Mouse (Mus musculus): ENCODE measurements around the gene Atp2a1. TPM values are rescaled to one million over a fixed set of nuclear protein-coding genes. Genes with fewer than 3 reads are reported as not detected.
A peak's percentile ranks its signal among the peaks of the same experiment; 100 is the strongest.
"Not testable (repeated sequence)": the region's sequence is repeated elsewhere in the genome, so short reads cannot be mapped to it uniquely, and the experiment has no call there.

The Atp2a1 gene
- polyA plus RNA-seq, 1 experiment from 2014 or later = 0.30 TPM

DNA sequence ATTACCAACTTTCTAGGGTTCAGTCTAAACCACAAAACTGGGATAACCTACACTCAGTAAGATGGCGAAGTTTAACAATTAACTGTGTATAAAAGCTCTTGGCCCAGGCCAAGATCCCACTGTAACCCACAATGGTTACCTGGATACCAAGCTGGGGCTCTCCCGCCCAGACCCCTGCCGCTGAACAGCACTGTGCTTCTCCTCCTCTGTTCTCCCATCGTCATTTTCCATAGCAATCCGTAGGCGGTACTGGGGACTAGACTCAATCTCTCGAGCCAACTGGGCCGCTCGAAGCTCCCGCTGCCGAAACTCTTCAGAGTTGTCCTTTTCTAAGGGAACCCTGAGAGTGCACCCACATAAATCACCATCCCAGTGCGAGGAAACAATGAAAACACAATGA lies 35.1 kb upstream of the Atp2a1 start:
- Histone ChIP-seq H3K9ac (replicated peaks; ENCODE audit: low read depth, low read length) (no peak overlapping the region), H3K4me2 (ENCODE audit: low read length) (no peak overlapping the region), H3K9me3 (ENCODE audit: control insufficient read depth, low read length) (no peaks in the 10 kb centered on the region), H3K27ac (ENCODE audit: low read length) (no peak overlapping the region), H3K4me1 (replicated peaks; ENCODE audit: control insufficient read depth, insufficient read depth, low read length) (peaks cover 10% of the 10 kb centered on the region), H3K36me3 (ENCODE audit: control insufficient read depth, insufficient read depth) (peaks cover 74% of the 10 kb centered on the region), H3K4me3 (replicated peaks; ENCODE audit: low read length) (no peak overlapping the region), H3K27me3 (replicated peaks; ENCODE audit: control insufficient read depth, insufficient read depth, low read length) (no peaks in the 10 kb centered on the region)
- 87% methylated on average over 12 of the region's 12 CpGs for WGBS
- no peak for ATAC-seq

DNA sequence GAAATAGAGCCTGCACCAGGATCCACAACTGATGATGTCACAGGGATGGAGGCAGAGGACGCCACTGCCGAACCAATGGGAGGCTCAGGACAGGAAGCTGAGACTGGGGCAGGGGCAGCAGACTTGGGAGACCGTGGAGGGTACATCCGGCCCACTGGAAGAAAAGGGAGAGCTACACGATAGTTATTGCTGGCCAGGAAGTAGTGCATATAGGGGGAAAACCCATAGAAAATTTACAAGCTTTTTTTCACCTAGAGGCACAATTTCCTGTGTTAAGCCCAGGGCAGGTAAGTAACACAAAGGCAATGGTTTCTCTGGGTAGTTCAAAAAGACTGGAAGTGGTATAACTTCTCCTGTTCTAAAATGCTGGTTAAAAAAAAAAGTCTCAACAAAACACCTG lies 33.6 kb upstream of the Atp2a1 start:
- Histone ChIP-seq H3K4me3 (replicated peaks; ENCODE audit: low read length) (no peak overlapping the region), H3K27me3 (replicated peaks; ENCODE audit: control insufficient read depth, insufficient read depth, low read length) (no peaks in the 10 kb centered on the region), H3K4me2 (ENCODE audit: low read length) (no peak overlapping the region), H3K36me3 (ENCODE audit: control insufficient read depth, insufficient read depth) (peaks cover 84% of the 10 kb centered on the region), H3K9me3 (ENCODE audit: control insufficient read depth, low read length) (no peaks in the 10 kb centered on the region), H3K9ac (replicated peaks; ENCODE audit: low read depth, low read length) (no peak overlapping the region), H3K27ac (ENCODE audit: low read length) (no peak overlapping the region), H3K4me1 (replicated peaks; ENCODE audit: control insufficient read depth, insufficient read depth, low read length) (peaks cover 8% of the 10 kb centered on the region)
- ATAC-seq = no peak
- WGBS = 88% methylated on average over 5 of the region's 5 CpGs

DNA sequence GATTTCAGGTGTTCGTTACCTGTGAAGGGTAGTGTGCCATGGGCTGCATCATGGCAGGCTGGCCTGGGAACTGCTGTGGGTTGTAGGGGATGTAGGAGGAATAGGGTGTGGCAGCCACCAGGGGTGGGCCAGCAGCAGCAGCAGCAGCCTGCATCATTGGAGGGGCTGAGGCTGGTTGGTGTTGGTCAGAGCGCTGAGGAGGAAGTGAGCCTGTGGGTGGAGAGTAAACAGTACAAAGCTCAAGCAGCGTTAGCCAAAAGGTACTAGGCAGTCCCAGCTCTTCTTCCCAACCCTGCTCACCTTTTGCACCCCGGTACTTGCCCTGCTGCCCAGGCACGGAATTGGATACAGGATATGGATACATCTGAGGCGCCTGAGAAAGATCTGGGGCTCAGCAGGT lies 31.2 kb upstream of the Atp2a1 start:
- H3K4me1 ChIP-seq (replicated peaks; ENCODE audit: control insufficient read depth, insufficient read depth, low read length) = no peaks in the 10 kb centered on the region
- H3K27ac ChIP-seq (ENCODE audit: low read length) = no peak overlapping the region
- H3K9ac ChIP-seq (replicated peaks; ENCODE audit: low read depth, low read length) = no peak overlapping the region
- H3K4me3 ChIP-seq (replicated peaks; ENCODE audit: low read length) = no peak overlapping the region
- H3K9me3 ChIP-seq (ENCODE audit: control insufficient read depth, low read length) = no peaks in the 10 kb centered on the region
- no peak overlapping the region for H3K4me2 ChIP-seq (ENCODE audit: low read length)
- H3K36me3 ChIP-seq (ENCODE audit: control insufficient read depth, insufficient read depth) = peaks cover 75% of the 10 kb centered on the region
- no peaks in the 10 kb centered on the region for H3K27me3 ChIP-seq (replicated peaks; ENCODE audit: control insufficient read depth, insufficient read depth, low read length)
- ATAC-seq = no peak
- WGBS = 97% methylated on average over 6 of the region's 6 CpGs

DNA sequence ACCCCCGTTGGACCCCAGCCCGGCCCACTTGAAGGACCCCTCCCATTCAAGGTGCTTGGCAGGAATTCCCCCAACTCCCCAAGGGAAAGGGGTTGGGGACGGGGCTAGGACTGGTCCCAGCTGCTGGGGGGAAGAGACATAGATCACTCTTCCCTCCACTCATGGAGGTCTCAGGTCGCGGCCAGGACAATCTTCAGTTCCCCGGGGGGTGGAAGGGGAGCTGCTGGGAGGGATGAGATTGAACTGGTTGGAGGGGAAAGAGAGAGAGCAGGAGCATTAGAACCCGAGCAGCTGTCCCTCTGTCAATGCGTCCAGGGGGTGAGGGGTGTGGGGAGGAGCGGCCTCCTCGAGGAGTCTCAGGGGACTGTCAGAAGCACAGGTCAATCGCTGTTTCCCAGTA lies 29.1 kb upstream of the Atp2a1 start:
- WGBS = 68% methylated on average over 11 of the region's 11 CpGs
- Histone ChIP-seq H3K4me2 (ENCODE audit: low read length) (no peak overlapping the region), H3K36me3 (ENCODE audit: control insufficient read depth, insufficient read depth) (peaks cover 57% of the 10 kb centered on the region), H3K27me3 (replicated peaks; ENCODE audit: control insufficient read depth, insufficient read depth, low read length) (no peaks in the 10 kb centered on the region), H3K4me3 (replicated peaks; ENCODE audit: low read length) (no peak overlapping the region), H3K4me1 (replicated peaks; ENCODE audit: control insufficient read depth, insufficient read depth, low read length) (peaks cover 9% of the 10 kb centered on the region), H3K9me3 (ENCODE audit: control insufficient read depth, low read length) (no peaks in the 10 kb centered on the region), H3K27ac (ENCODE audit: low read length) (no peak overlapping the region), H3K9ac (replicated peaks; ENCODE audit: low read depth, low read length) (no peak overlapping the region)
- no peak for ATAC-seq

DNA sequence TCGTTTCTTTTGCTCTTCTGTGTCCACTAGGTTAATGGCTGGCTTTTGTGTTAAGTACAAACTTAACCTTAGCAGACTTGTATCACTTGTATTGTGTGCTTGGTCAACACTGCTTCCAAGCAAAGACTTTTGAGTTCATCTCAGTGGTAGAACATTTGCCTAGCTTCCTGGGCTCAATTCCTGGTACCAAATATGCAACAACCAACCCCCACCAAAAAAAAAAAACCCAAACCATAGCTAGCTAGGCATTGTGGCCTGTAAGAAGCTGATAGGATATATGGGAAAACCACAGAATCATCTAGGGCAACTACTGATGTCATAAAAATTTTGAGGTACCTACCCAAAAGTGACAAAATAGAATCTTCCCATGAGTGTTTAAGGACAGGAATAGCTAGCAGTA lies 28.1 kb upstream of the Atp2a1 start:
- no peak for ATAC-seq
- Histone ChIP-seq H3K27ac (ENCODE audit: low read length) (no peak overlapping the region), H3K27me3 (replicated peaks; ENCODE audit: control insufficient read depth, insufficient read depth, low read length) (no peaks in the 10 kb centered on the region), H3K9ac (replicated peaks; ENCODE audit: low read depth, low read length) (no peak overlapping the region), H3K9me3 (ENCODE audit: control insufficient read depth, low read length) (no peaks in the 10 kb centered on the region), H3K4me1 (replicated peaks; ENCODE audit: control insufficient read depth, insufficient read depth, low read length) (peaks cover 9% of the 10 kb centered on the region), H3K4me2 (ENCODE audit: low read length) (no peak overlapping the region), H3K36me3 (ENCODE audit: control insufficient read depth, insufficient read depth) (peaks cover 47% of the 10 kb centered on the region), H3K4me3 (replicated peaks; ENCODE audit: low read length) (no peak overlapping the region)
- 85% methylated on average over 1 of the region's 1 CpGs for WGBS

DNA sequence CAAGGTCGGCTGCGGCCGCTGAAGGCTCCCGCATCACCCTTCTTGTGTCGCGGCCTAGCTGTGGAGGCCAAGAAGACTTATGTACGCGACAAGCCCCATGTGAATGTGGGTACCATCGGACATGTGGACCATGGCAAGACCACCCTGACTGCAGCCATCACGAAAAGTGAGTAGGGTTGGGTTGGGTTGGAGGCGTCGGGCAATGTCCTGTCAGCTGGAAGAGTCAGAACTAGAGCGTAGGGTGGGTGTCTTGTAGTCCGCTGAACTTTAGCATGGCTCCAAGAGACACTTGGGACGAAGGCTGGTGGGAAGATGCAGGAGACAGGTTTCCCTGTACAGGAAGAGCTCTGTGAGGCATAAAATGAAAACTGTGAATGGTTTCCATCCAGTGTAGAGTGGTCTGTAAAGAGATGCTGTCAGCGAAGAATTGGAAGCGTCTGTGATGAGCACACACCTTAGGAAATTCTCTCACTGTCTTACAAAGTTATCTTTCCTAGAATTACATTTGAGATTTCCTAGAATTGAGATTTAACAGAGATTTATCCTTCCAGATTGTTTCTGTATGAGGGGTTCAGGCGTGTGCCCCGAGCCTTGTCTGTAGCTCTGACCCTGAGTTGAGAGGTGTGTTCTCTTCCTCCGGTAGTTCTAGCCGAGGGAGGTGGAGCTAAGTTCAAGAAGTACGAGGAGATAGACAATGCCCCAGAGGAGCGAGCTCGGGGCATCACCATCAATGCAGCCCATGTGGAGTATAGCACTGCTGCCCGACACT lies 24.9 kb upstream of the Atp2a1 start:
- H3K9ac ChIP-seq (replicated peaks; ENCODE audit: low read depth, low read length) = peak overlapping the region; percentile 71
- H3K4me3 ChIP-seq (replicated peaks; ENCODE audit: low read length) = peak overlapping the region; percentile 70
- H3K27me3 ChIP-seq (replicated peaks; ENCODE audit: control insufficient read depth, insufficient read depth, low read length); H3K4me1 ChIP-seq (replicated peaks; ENCODE audit: control insufficient read depth, insufficient read depth, low read length); H3K9me3 ChIP-seq (ENCODE audit: control insufficient read depth, low read length); ATAC-seq; H3K27ac ChIP-seq (ENCODE audit: low read length): not testable (repeated sequence)
- H3K4me2 ChIP-seq (ENCODE audit: low read length) = peak overlapping the region; percentile 97
- 26% methylated on average over 16 of the region's 25 CpGs for WGBS
- H3K36me3 ChIP-seq (ENCODE audit: control insufficient read depth, insufficient read depth) = peaks cover 18% of the 10 kb centered on the region

DNA sequence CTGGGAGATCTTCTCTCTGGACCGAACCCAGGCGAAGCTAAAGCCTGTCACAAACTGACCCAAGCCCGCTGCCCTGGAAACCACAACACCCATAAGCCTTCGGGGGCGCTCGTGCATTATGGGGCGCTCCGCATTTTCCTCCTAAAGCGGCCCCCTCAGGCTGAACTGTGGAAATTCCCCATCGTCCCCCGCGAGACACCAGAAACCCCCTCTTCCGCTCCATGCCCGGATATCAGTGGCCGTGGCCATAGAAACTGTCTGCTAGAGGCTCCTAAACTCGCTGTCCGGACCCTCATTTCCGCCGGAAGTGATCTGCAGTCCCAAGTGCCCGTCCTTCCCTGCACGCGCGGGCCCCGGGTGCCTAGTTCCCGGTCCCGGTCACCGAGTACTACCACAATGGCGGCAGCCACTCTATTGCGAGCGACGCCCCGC lies 24.2 kb upstream of the Atp2a1 start, which contains the start of gene Tufm:
Tufm (plus strand) TSS at position 310 of the 432 bp plus-strand sequence.
- ATAC-seq = peak; percentile 98
- H3K27me3 ChIP-seq (replicated peaks; ENCODE audit: control insufficient read depth, insufficient read depth, low read length) = no peaks in the 10 kb centered on the region
- peak within 1 kb of the TSS; percentile 70 for H3K4me3 ChIP-seq (replicated peaks; ENCODE audit: low read length)
- WGBS = under 1% methylated on average over 32 of the region's 32 CpGs
- peaks cover 12% of the 10 kb centered on the region for H3K36me3 ChIP-seq (ENCODE audit: control insufficient read depth, insufficient read depth)
- H3K9me3 ChIP-seq (ENCODE audit: control insufficient read depth, low read length) = no peaks in the 10 kb centered on the region
- H3K9ac ChIP-seq (replicated peaks; ENCODE audit: low read depth, low read length) = peak within 1 kb of the TSS; percentile 71
- peak within 1 kb of the TSS; percentile 97 for H3K4me2 ChIP-seq (ENCODE audit: low read length)
- H3K4me1 ChIP-seq (replicated peaks; ENCODE audit: control insufficient read depth, insufficient read depth, low read length) = peaks cover 15% of the 10 kb centered on the region
- H3K27ac ChIP-seq (ENCODE audit: low read length) = peak within 1 kb of the TSS; percentile 59

DNA sequence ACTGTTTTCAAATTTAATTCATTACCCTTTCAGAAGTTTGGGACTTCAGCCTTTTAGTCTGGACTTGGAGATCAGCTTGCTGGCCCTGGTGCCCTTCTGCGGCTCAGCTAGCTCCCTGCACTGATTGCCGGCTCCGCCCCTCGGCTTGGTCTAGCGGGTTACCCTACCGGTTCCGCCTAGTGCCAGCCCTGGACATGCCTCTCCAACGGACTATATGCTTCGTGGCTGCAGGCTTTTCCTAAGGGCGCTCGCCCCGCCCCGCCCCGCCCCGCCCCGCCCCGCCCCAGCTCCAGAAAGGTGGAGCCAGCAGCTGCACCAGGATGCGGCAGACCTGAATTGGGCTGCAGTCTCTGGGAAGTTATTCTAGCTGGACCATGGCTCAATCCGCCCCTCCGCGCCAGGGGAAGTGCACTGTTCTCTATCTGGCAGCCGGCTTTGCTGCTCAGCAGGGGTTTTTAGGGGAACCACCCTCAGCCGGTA lies 19.5 kb upstream of the Atp2a1 start:
- Histone ChIP-seq H3K9me3 (ENCODE audit: control insufficient read depth, low read length) (0 out of 2 replicates have a peak, but pooled peaks cover 4% of the 10 kb centered on the region), H3K27ac (ENCODE audit: low read length) (peak overlapping the region; percentile 21; the same call in 1 of the 2 replicates), H3K4me3 (replicated peaks; ENCODE audit: low read length) (peak overlapping the region; percentile 31), H3K4me1 (replicated peaks; ENCODE audit: control insufficient read depth, insufficient read depth, low read length) (0 out of 2 replicates have a peak, but pooled peaks cover 6% of the 10 kb centered on the region), H3K36me3 (ENCODE audit: control insufficient read depth, insufficient read depth) (no peaks in the 10 kb centered on the region), H3K9ac (replicated peaks; ENCODE audit: low read depth, low read length) (peak overlapping the region; percentile 50), H3K27me3 (replicated peaks; ENCODE audit: control insufficient read depth, insufficient read depth, low read length) (no peaks in the 10 kb centered on the region), H3K4me2 (ENCODE audit: low read length) (peak overlapping the region; percentile 59)
- WGBS = 0% methylated on average over 23 of the region's 23 CpGs
- 0 out of 2 replicates have a peak, but pooled peaks have one; percentile 21 for ATAC-seq

DNA sequence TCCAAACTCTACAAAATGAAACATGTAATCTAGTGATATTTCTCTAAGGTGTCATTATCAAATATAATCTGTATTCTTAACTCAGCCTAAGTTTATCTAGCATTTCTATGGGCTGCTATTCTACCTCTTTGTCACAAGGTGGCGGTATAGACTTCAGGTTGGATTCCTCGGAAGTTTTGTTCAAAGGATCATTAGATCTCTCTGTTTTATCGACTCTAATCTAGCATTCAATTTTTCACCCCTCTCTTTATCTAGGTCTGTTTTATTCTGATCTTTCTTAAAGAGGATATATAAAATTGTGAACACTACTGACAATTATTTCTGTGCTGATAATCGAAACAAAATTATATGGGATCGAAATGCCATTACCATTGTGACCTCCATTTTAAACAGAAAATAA lies 18.8 kb upstream of the Atp2a1 start:
- Histone ChIP-seq H3K27me3 (replicated peaks; ENCODE audit: control insufficient read depth, insufficient read depth, low read length) (no peaks in the 10 kb centered on the region), H3K4me2 (ENCODE audit: low read length) (no peak overlapping the region), H3K27ac (ENCODE audit: low read length) (no peak overlapping the region), H3K4me1 (replicated peaks; ENCODE audit: control insufficient read depth, insufficient read depth, low read length) (0 out of 2 replicates have a peak, but pooled peaks cover 6% of the 10 kb centered on the region), H3K4me3 (replicated peaks; ENCODE audit: low read length) (no peak overlapping the region), H3K36me3 (ENCODE audit: control insufficient read depth, insufficient read depth) (no peaks in the 10 kb centered on the region), H3K9ac (replicated peaks; ENCODE audit: low read depth, low read length) (no peak overlapping the region), H3K9me3 (ENCODE audit: control insufficient read depth, low read length) (0 out of 2 replicates have a peak, but pooled peaks cover 4% of the 10 kb centered on the region)
- WGBS = 27% methylated on average over 5 of the region's 5 CpGs
- ATAC-seq = no peak
